Mouse (Mus musculus) forebrain, embryonic 16.5 days (tissue): ENCODE measurements around the gene Ccdc89. TPM values are rescaled to one million over a fixed set of nuclear protein-coding genes. Genes with fewer than 3 reads are reported as not detected.

Source experiments
- ATAC-seq: fragments of 200-750 bp; cut with Nextera tagmentation; 2 replicates; pipeline ENCODE4 v1.8.0; 2017; ENCODE audit warnings: mild to moderate bottlenecking, moderate library complexity
- H3K27ac ChIP-seq: fragments of 300-500 bp; sonication (generic); 2 replicates; pipeline ENCODE4 v1.5.1; 2014; ENCODE audit warnings: low read length, control low read depth
- H3K27me3 ChIP-seq: fragments of 300-500 bp; sonication (generic); replicated peaks from 2 replicates; pipeline ENCODE4 v1.6.1; 2014; ENCODE audit warnings: low read length; ENCODE audit not compliant: control insufficient read depth, insufficient read depth
- H3K36me3 ChIP-seq: fragments of 300-500 bp; sonication (generic); 2 replicates; pipeline ENCODE4 v1.6.1; 2014; ENCODE audit not compliant: control insufficient read depth, insufficient read depth
- H3K4me1 ChIP-seq: fragments of 300-500 bp; sonication (generic); replicated peaks from 2 replicates; pipeline ENCODE4 v1.6.1; 2014; ENCODE audit warnings: low read length; ENCODE audit not compliant: control insufficient read depth, insufficient read depth
- H3K4me2 ChIP-seq: fragments of 300-500 bp; sonication (generic); 2 replicates; pipeline ENCODE4 v1.6.1; 2014; ENCODE audit warnings: mild to moderate bottlenecking, low read length, control low read depth
- H3K4me3 ChIP-seq: fragments of 300-500 bp; sonication (generic); replicated peaks from 2 replicates; pipeline ENCODE4 v1.5.1; 2014; ENCODE audit warnings: mild to moderate bottlenecking, low read length, control low read depth
- H3K9ac ChIP-seq: fragments of 300-500 bp; sonication (generic); replicated peaks from 2 replicates; pipeline ENCODE4 v1.6.1; 2014; ENCODE audit warnings: low read depth, low read length, control low read depth
- H3K9me3 ChIP-seq: fragments of 300-500 bp; sonication (generic); 2 replicates; pipeline ENCODE4 v1.6.1; 2016; ENCODE audit warnings: low read length; ENCODE audit not compliant: control insufficient read depth
- WGBS: fragments of 180-500 bp; shearing (Covaris S2); extraction: QIAGEN DNeasy Blood & Tissue Kit; methylation state at CpG from one replicate; pipeline ENCODE4 v1.1.7; 2014; 5-methylcytosine and 5-hydroxymethylcytosine counted together
- polyA plus RNA-seq: library from polyadenylated mRNA; unstranded; fragments of >200 nt; fragmentation: Nextera tagmentation; extraction: Ambion mirVana; gene quantifications from 2 replicates; pipeline ENCODE4 v1.2.1, GENCODE M21; 2015

The Ccdc89 gene
- polyA plus RNA-seq, 1 experiment from 2014 or later, result 1.3 TPM

- Histone ChIP-seq H3K4me1 (peaks cover 13% of the 10 kb centered on the region), H3K4me3 (no peak overlapping the region), H3K9ac (no peak overlapping the region), H3K4me2 (no peak overlapping the region), H3K27ac (no peak overlapping the region), H3K27me3 (no peaks in the 10 kb centered on the region), H3K36me3 (no peaks in the 10 kb centered on the region), H3K9me3 (no peaks in the 10 kb centered on the region)
- WGBS, result 66% methylated on average over 10 of the region's 10 CpGs
- no peak for ATAC-seq
Measured at GRCm38 (mm10) chr7:90460330-90460729, 34.0 kb downstream of the Ccdc89 start.

- no peaks in the 10 kb centered on the region for H3K36me3 ChIP-seq
- no peak overlapping the region for H3K27ac ChIP-seq
- no peak overlapping the region for H3K4me2 ChIP-seq
- 24% methylated on average over 14 of the region's 14 CpGs for WGBS
- no peak overlapping the region for H3K9ac ChIP-seq
- no peaks in the 10 kb centered on the region for H3K9me3 ChIP-seq
- H3K27me3 ChIP-seq, result no peaks in the 10 kb centered on the region
- peaks cover 9% of the 10 kb centered on the region for H3K4me1 ChIP-seq
- no peak for ATAC-seq
- no peak overlapping the region for H3K4me3 ChIP-seq
Measured at GRCm38 (mm10) chr7:90460930-90461329, 34.6 kb downstream of the Ccdc89 start.

- WGBS, result 91% methylated on average over 5 of the region's 5 CpGs
- Histone ChIP-seq H3K36me3 (no peaks in the 10 kb centered on the region), H3K27me3 (no peaks in the 10 kb centered on the region), H3K9me3 (no peaks in the 10 kb centered on the region), H3K9ac (no peak overlapping the region), H3K4me3 (no peak overlapping the region), H3K4me1 (peaks cover 4% of the 10 kb centered on the region; the same call in 1 of the 2 replicates), H3K27ac (no peak overlapping the region), H3K4me2 (no peak overlapping the region)
- no peak for ATAC-seq
Measured at GRCm38 (mm10) chr7:90461441-90461840, 35.1 kb downstream of the Ccdc89 start.

GRCm38 (mm10) chr7:90473511-90473910 lies 47.1 kb downstream of the Ccdc89 start:
- no peaks in the 10 kb centered on the region for H3K9me3 ChIP-seq
- H3K27ac ChIP-seq, result no peak overlapping the region
- no peak overlapping the region for H3K9ac ChIP-seq
- ATAC-seq, result no peak
- H3K4me3 ChIP-seq, result no peak overlapping the region
- 66% methylated on average over 2 of the region's 2 CpGs for WGBS
- peaks cover 6% of the 10 kb centered on the region for H3K4me1 ChIP-seq
- H3K4me2 ChIP-seq, result no peak overlapping the region
- peaks cover 2% of the 10 kb centered on the region; the same call in 1 of the 2 replicates for H3K36me3 ChIP-seq
- no peaks in the 10 kb centered on the region for H3K27me3 ChIP-seq

GRCm38 (mm10) chr7:90475793-90476312 lies 49.5 kb downstream of the Ccdc89 start, which contains the start of gene Tmem126b:
Gene Tmem126b, minus strand, starts transcription at chr7:90476001.
- no peaks in the 10 kb centered on the region for H3K36me3 ChIP-seq
- H3K9me3 ChIP-seq, result no peaks in the 10 kb centered on the region
- ATAC-seq, result peak; percentile 100
- H3K4me1 ChIP-seq, result peaks cover 6% of the 10 kb centered on the region
- peak within 1 kb of the TSS; percentile 70 for H3K27ac ChIP-seq
- no peaks in the 10 kb centered on the region for H3K27me3 ChIP-seq
- H3K4me2 ChIP-seq, result peak within 1 kb of the TSS; percentile 83
- H3K9ac ChIP-seq, result peak within 1 kb of the TSS; percentile 85
- WGBS, result under 1% methylated on average over 36 of the region's 36 CpGs
- H3K4me3 ChIP-seq, result peak within 1 kb of the TSS; percentile 55

GRCm38 (mm10) chr7:90476313-90477245 lies 50.2 kb downstream of the Ccdc89 start, which contains the start of gene Dlg2:
Gene Dlg2, plus strand, starts transcription at chr7:90476672.
- WGBS, result under 1% methylated on average over 32 of the region's 32 CpGs
- Histone ChIP-seq H3K4me2 (peak within 1 kb of the TSS; percentile 83), H3K4me3 (peak within 1 kb of the TSS; percentile 55), H3K36me3 (no peaks in the 10 kb centered on the region), H3K9me3 (no peaks in the 10 kb centered on the region), H3K27ac (peak within 1 kb of the TSS; percentile 70), H3K4me1 (peaks cover 6% of the 10 kb centered on the region), H3K27me3 (no peaks in the 10 kb centered on the region), H3K9ac (peak within 1 kb of the TSS; percentile 85)
- ATAC-seq, result 0 out of 2 replicates have a peak, but pooled peaks have one; percentile 1

Other genes starting within 250 kb of the Ccdc89 start
- gene Ccdc83, start 160.8 kb upstream of the Ccdc89 start, polyA plus RNA-seq, result not detected in 2 replicates
- 2.3 and 2.5 TPM in 2 replicates for gene Sytl2, start 124.3 kb upstream of the Ccdc89 start, polyA plus RNA-seq
- 29.1 and 31.5 TPM in 2 replicates for gene Crebzf, start 16.2 kb downstream of the Ccdc89 start, polyA plus RNA-seq
- 109 and 112 TPM in 2 replicates for gene Tmem126a, start 30.7 kb downstream of the Ccdc89 start, polyA plus RNA-seq
- 32.0 and 36.2 TPM in 2 replicates for gene Tmem126b, start 49.4 kb downstream of the Ccdc89 start, polyA plus RNA-seq
- gene Dlg2, start 50.1 kb downstream of the Ccdc89 start, polyA plus RNA-seq, result 26.2 and 38.4 TPM in 2 replicates